Mouse (Mus musculus) urinary bladder, postnatal 25 days (tissue): ENCODE measurements around the gene Unc79.

Experiments
- DNase-seq: peaks from one replicate; pipeline ENCODE4 v3.0.0; 2022; ENCODE audit warnings: low spot score

Gene Unc79

DNA sequence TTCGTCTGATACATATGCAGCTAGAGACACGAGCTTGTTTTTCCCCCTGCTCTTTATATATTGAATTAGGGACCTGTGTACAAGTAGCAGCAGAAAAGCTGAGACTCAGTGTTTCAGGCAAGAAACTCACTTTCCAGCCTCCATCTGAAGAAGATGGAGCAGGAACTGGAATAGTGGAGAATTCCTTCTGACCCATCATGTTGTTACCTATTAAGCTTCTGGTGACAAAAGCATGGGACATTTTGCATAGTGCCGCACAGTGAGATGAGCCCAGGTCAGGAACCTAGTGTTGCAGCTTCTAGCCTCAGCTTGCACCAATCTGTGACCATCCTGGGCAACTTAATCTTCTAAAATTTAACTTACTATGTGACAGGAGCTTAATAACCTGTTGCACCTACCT is 92.7 kb downstream of the Unc79 start:
- DNase-seq: no peak

DNA sequence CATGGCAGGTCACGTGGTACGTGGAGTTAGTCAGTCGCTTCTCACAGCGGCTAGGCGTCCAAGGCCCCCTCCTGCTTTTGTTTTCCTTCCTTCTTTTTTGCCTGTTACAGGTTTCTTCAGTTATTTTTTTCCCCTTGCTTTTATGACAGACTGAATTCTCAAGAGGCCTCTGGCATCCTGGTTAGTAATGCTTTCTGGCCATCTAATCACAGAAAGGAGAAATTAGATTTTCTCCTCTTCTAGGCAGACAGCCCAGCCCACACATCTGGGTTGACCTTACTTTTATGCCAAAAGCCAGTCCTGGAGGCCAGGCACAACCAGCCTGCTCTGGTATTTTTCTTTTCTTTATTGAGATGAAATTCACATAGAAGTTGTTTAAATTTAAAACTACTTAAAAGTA is 94.1 kb downstream of the Unc79 start:
- DNase-seq: no peak

DNA sequence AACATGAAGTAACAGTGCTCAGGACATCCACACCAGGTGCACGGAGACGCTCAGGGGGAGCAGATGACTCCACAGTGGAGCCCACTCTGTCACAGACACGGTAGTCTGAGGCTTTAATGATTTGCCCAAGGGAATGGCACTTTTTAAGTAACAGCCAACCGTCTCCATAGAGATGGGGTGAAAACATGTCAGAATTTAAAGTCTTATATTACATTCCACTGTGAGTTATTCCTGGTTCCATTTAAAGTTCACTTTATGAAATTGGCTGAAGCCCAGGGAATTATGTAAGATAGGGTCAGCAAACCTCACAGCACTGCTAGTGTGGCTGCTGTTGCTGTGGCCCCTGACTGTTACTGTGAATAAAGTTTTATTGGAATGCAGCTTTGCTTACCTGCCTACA is 95.8 kb downstream of the Unc79 start:
- no peak for DNase-seq

DNA sequence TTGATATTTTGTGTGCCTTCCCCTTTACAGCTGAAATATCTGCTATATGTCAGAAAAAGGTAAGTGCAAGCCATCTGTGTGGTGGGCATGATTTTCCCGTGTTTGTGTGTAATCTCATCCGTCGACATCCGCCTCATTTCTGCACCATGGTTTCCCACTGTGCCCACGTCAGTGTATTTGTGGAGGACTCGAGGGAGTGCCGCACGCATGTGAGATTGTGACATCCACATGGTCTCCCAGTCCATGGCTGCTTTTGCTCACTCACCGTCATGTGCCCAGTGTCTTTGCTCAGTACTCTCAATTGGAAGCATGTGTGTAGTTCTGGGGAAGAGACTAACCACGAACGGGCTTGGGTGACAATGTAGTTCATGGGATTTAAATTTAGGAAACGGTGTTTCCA is 101.2 kb downstream of the Unc79 start:
- no peak for DNase-seq

DNA sequence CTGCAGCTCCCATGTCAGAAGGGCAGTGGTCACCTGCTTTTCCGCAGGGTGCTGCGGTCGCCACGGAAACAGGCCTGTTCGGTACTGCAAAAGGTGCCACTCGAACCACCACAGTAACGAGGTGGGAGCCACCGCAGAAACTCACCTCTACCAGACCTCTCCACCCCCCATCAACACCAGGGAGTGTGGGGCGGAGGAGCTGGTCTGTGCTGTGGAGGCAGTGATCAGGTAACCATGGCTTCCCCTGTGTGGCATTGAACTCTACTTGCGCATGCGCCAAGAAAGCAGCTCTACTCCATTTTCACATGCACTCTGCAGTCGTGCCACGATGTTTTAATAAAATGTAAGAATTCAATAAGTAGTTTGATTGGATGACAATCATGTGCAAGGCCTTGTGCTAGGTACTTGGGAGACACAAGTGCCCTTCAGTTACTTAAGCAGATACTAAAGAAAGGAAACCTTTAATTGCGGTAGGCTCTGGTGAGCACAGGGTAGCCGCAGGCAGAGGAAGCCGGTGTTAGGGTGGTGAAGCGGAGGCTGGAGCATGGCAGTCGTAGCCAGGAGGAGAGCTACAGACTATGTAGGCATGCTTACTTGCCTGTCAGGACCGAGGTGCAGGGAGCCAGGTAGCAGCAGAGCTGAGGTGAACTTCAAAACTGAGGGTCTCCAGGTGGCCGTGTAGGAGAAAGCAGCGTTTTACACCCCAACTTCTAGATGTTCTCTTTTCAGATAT is 110.8 kb downstream of the Unc79 start:
- DNase-seq: no peak

DNA sequence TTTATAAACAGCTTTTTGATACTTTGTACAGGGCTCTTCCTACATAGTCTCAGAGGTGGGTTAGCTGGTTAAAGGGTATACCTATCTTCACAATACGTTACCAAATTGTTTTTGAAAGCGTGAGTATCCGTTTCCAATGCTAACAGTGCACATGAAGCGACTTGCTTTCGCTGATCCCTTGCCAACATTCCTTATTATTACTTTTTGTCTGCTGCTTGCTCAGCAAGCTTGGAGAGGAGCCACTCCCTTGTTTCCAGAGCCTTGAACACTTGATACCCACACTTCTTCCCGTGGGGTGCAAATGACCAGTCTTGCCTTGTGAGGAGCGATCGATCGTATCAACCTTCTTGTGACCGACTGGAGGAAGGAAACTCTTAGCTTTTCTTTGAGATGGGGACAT is 112.1 kb downstream of the Unc79 start:
- DNase-seq: no peak

DNA sequence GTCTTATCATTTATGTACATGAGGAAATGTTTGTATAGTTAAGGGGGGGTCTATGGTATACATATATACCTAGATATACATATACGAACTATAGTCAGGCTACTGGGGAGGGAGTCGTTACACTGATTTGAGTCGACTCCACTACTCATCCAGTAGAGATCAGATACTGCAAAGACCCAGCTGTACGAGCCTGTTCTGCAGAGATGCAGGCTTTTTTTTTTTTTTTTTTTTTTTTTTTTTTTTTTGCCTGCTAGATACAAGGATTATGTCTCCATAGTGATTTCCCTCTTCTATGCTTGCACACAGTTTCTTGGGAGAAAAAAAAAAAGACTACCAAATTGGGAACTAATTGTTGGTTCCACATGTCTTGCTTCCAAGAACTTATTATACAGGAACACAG is 113.5 kb downstream of the Unc79 start:
- no peak for DNase-seq

DNA sequence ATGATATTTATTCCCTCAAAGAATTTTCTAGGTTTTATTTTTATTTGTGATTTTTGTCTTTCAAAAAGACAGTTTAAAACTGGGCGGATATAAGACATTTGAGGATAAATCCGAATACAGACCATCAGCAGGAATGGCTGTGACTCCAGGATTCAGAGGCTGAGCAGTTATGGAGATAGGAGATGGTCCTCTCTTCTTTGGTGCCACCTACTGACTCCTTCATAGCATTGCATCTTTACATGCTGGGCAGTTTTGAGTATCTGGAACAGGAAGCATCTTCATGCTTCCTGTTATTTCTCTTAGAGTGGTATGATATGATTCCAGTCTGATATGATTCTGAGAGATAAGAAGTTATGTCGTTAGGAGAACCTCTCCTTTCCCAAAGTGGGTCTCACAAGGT is 116.3 kb downstream of the Unc79 start:
- no peak for DNase-seq

DNA sequence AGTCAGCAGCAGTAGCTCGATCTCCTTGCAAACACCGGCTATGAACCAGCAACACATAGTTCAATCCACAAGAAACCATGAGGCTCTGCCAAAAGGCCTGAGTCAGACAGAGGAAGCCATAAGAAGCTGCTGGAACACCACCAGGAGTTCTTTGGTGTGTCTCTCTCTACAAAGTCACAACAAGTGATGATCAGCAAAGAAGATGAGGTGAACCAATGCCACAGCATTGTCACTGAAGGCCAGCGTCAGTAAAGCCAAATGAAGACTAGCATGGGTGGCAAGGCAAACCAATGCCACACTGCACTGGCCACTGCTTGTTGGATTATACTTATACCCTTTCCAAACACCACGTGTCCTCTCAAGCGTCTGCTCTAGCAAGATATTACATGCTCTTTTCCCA is 119.5 kb downstream of the Unc79 start:
- DNase-seq: no peak

DNA sequence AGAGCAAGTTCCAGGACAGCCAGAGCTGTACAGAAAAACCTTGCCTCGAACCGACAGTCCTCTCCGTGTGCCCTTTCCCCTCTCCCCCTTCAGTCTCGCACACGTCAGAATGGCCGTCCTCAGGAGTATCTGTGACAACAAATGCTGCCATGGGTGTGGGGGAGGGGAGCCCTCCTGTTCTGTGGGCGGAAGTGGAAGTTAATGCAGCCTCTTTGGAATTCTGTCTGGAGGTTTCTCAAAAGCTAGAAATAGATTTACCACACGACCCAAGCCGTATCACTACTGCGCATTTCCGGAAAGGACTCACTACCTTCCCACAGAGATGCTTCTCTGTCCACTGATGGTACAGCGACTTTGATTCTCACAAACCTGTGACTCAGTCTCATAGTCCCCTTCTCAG is 120.9 kb downstream of the Unc79 start:
- no peak for DNase-seq

DNA sequence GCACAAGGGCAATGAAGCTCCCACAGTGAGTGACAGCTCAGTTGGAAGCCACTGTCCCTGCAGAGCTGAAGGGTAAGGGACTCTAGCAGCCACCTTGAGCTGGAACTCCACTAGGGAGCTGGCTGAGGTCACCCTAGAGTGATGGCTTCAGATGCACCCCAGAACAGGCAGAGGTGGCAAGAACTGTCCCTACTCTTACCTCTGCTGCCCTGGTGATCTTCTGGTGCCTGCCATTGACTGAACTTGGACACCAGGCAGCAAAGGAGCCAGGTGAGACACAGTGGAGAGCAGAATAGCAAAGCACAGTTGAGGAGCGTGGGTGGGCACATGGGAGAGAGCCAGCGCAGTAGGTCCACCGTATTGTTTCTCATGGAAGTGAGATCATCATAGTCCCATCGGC is 125.3 kb downstream of the Unc79 start:
- no peak for DNase-seq

DNA sequence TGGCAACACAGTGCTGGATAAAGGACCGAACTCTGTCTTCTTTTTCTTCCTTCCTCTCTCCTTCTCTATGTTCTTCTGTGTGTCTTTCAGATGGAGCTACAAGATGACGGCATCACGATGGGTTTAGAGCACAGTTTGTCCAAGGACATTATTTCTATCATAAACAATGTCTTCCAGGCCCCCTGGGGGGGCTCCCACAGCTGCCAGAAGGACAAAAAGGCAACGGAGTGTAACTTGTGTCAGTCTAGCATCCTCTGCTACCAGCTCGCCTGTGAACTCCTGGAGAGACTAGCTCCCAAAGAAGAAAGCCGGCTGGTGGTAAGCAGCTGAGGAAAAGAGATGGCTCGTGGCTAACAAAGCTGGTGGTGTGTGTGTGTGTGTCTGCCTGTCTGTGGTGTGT is 130.1 kb downstream of the Unc79 start:
- DNase-seq: no peak

DNA sequence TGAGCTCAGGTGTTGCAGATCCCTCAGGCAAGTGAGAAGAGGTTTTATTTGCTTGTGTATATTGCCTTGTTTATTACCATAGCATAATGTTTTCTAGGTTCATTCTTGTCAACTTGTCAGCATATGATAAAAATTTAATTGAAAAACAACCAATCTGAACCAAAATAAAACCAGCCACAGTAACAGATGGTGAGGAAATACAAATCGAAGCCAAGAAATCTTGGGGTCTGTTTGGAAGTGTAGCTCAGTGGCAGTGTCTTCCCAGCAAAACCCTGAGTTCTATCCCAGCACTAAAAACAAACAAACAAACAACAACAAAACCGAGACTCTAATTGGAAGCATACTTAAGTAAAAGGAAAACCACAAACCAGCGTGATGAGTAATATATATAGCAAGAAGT is 131.4 kb downstream of the Unc79 start:
- no peak for DNase-seq

DNA sequence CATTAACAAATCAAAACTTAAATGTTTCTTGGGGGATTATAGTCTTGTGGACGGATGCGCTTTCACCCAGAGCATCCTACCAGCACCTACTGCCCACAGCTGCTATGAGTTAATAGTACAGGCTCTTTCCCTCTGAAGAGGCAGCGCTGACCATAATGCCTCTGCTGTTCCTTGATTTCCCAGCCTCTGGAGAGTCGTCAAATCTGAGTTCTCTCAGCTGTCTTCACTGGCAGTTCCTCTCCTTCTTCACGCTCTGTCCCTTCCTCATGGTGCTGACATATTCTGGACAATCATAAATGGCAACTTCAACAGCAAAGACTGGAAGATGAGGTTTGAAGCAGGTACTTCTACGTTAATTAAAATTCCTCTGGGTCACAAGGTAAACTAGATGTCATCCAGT is 143.2 kb downstream of the Unc79 start:
- DNase-seq: no peak

DNA sequence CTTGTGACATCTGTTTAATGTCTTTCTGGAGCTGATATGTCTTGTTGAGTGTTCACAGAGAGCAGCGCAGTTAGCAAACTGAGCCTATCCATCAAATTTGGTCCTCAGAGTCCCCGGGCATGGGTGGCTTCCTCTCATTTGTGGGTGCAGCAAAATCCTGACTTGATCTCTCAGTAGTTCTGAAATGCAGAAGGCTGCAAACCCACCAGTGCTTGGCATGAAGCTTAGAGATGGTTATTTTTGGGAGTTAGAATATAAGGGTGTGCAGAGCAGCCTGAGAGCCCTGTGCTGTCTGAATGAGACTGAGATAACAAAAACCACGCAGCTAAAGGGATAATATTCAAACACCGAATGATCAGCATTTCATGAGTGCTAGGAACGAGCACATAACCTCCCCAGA is 146.5 kb downstream of the Unc79 start:
- DNase-seq: no peak

DNA sequence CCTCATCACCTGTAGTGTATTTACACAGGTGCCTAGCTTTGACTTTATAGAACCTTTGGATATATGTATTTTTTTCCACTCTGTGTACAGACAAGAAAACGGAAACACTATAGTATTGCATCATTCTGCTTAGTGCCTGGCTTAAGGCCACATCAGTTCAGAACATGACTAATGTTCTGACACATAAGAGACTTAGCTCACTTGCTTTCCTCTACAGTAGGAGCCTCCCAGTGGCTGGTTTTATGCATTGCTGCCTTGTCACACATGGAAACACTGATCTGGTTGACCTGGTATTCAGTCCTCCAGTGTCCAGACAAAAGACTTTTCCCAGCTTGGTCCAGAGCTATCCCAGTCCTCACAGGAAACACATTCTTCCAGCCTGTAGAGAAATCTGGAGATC is 150.5 kb downstream of the Unc79 start:
- peak; percentile 8 for DNase-seq

DNA sequence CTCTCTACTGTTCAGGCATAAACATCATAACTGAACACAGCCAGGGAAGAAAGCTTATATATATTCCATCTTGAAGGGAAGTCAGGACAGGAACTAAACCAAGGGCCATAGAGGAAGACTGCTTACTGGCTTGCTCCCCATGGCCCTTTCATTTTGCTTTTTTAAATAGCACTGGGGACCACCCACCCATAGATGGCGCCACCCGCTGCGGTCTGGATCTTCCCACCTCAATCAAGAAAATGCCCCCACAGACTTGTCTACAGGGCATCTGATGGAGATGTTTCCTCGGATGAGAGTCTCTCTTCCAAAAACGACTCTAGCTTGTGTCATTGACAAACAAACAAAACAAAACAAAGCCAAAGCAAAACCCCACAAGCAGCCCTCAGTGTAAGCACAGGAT is 151.4 kb downstream of the Unc79 start:
- no peak for DNase-seq

DNA sequence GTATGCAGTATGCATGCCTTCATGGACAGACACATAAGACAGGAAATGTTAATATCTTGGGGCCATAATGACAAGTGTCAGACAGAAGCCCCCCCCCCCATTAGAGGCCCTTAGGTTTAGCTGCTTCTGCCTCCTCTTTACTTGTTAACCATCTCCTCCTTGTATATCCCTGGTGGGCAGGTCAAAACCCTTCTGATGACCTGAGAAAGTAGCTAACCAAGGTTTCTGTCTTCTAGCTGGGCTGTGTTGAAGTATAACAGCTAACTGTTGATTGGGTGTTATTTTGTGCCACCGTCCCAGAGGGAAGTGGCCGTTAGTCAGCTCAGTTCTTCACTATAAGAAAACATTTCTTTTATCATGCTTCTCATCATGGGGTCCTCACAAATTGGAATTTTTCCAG is 154.4 kb downstream of the Unc79 start:
- no peak for DNase-seq

DNA sequence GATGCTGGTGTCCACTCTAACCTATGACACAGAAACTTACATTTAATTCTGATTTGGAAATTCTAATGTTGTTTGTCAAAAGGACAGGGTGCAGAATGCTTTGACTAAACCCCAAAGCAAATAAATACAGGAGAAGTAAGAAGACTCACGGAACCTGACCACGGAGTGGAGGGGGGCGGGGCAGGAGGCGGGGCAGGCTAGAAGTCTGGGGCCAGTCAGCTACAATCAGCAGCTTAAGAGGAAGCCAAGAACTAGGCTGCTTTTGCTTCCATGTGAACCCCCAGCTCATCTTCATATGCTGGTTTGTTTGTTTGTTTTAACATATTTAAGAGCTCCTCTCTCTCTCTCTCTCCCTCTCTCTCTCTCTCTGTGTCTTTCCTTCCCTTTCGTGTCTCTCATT is 154.9 kb downstream of the Unc79 start:
- no peak for DNase-seq

DNA sequence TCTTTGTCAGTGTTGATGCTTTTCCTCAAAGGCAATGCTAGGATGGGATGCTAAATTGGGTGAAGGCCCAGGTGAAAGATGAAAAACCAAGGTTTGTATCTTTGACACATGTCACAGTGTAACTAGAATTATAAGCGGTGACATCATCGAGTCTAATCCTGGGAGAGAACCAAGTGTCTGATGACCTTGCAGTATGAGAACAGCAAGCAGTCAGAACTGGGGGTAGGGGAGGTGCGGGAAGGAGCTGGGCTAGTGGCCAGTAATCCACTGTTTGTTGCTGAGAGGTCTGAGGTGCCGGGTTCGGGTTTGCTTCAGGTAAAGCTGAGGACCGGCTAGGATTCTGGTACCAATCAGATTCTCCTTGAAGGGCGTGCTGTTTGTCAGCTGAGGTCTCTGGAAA is 160.6 kb downstream of the Unc79 start:
- no peak for DNase-seq

DNA sequence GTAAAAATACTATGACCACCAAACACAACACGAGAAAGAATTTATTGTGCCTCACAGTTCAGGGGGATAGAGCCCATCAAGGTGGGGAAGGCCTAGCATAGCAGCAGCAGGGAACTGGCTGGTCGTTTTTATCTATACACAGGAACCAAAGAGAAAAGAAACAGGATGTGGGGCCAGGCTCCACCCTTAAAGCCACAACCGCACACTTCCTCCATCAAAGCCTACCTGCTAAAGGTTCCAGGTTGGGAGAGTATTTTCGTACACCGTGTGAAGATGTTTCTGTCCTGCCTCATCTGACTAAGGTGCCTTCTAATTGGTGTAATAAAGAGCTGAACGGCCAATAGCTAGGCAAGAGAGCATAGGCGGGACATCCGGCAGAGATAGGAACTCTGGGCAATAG is 168.0 kb downstream of the Unc79 start:
- DNase-seq: no peak

DNA sequence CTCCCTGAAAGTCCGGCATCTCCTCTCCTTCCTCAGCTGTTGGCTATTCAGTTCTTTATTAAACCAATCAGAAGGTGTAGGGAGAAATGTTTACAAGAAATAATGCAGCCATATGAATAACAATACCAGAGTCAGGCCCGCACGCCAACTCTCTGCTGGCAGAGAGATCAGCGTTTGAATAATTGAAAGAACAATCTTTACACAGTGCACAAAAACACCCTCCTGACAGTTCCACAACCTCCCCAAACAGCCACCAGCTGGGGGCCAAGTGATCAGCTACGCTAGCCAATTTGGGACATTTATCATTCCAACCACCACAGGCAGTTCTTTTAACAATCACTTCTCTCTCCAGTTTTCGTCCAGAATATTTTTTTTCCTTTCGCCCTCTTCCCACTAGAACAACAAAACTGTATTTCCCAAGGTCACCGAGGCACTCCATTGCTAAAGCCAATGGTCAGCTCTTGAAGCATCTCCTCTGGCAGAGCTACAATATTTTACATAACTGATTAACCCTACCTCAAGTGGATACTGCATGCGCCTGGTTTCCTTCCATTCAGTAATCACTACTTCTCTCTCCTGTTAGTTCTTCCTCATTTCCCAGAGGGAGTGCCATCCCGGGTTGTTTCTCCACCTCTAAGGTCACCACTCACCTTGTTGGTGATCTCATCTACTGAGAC is 169.0 kb downstream of the Unc79 start:
- DNase-seq: no peak

DNA sequence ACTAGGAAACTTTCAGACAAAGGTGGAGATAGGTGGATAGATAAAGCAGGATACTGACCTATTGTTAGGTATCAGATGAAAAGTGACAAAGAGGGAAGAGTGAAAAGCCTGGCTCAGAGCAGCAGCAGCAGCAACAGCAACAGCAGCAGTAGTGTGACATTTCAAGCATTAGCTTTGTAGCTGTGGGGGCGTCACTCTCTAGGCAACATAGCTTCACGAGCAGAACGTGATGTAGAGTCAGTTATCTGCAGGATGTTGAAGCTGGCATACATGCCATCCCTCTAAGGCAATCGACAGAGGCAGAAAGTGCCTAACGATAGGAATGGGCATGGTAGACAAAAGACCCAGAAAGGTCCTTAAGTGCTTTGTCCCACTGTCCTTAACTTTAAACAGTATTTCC is 173.3 kb downstream of the Unc79 start:
- no peak for DNase-seq

DNA sequence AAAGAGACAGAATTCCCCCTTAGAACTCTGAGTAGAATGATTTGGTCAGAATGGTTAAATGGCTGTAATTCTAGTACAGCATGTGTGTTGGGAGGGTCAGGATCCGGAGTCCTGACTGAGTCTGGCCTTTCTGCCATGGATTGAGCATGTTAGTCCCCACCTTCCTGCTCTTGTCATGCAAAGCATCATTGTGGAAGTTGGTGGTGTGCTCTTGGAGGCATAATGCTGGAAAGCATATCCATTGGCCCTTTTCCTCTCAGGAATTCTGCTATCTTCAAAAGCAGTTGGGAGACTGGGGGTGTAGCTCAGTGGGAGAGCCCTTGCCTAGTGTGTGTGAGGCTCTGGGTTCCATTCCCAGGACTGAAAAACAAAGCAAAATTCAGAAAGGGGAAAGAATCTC is 175.2 kb downstream of the Unc79 start:
- DNase-seq: no peak
